Mouse (Mus musculus): ENCODE data around the gene Rps11.

Gene Rps11

GRCm38 (mm10) chr7:45139904-45140723 lies 15.9 kb upstream of the Rps11 start:
- H3K4me1 ChIP-seq (replicated peaks; ENCODE audit: low read depth, low read length): peaks cover 24% of the 10 kb centered on the region
- TF ChIP-seq POU5F1 (IDR thresholded peaks at IDR 0.05; ENCODE audit: borderline replicate concordance, low read length) (no peak), NANOG (IDR thresholded peaks at IDR 0.05; ENCODE audit: borderline replicate concordance, low read length) (no peak), CTCF (conservative IDR thresholded peaks at IDR 0.05; ENCODE audit: low read length) (no peak)
- peaks cover 23% of the 10 kb centered on the region for H3K27me3 ChIP-seq (ENCODE audit: insufficient read depth, low read length)
- peaks cover 48% of the 10 kb centered on the region for H3K36me3 ChIP-seq (ENCODE audit: insufficient read depth, low read length)
- no peak overlapping the region for H3K4me3 ChIP-seq (replicated peaks; ENCODE audit: low read length)
- H3K9me3 ChIP-seq (ENCODE audit: low read length): no peaks in the 10 kb centered on the region

DNA sequence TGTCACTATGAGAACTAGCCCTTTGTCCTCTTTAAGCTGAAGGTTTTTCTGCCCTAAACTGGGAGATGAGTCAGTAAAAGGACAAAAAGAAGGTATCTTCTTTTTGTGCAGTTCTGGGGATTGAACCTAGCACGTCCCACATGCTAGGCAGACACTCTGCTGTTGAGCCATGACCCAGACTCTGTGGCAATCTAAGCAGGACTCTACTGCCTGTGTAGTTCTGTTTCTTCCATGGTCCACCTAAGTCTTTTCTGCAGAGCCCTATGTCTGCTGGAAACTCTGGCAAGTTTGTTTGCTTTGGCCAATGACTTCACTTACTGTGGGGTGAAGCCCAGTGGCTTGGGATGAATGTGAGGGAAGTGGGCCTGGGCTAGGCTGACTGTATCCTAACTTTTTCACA lies 14.2 kb upstream of the Rps11 start:
- H3K27me3 ChIP-seq (ENCODE audit: insufficient read depth, low read length): peaks cover 23% of the 10 kb centered on the region
- H3K4me1 ChIP-seq (replicated peaks; ENCODE audit: low read depth, low read length): peaks cover 41% of the 10 kb centered on the region
- H3K9me3 ChIP-seq (ENCODE audit: low read length): no peaks in the 10 kb centered on the region
- H3K4me3 ChIP-seq (replicated peaks; ENCODE audit: low read length): no peak overlapping the region
- TF ChIP-seq CTCF (conservative IDR thresholded peaks at IDR 0.05; ENCODE audit: low read length) (no peak), POU5F1 (IDR thresholded peaks at IDR 0.05; ENCODE audit: borderline replicate concordance, low read length) (no peak), NANOG (IDR thresholded peaks at IDR 0.05; ENCODE audit: borderline replicate concordance, low read length) (no peak)
- peaks cover 31% of the 10 kb centered on the region for H3K36me3 ChIP-seq (ENCODE audit: insufficient read depth, low read length)

DNA sequence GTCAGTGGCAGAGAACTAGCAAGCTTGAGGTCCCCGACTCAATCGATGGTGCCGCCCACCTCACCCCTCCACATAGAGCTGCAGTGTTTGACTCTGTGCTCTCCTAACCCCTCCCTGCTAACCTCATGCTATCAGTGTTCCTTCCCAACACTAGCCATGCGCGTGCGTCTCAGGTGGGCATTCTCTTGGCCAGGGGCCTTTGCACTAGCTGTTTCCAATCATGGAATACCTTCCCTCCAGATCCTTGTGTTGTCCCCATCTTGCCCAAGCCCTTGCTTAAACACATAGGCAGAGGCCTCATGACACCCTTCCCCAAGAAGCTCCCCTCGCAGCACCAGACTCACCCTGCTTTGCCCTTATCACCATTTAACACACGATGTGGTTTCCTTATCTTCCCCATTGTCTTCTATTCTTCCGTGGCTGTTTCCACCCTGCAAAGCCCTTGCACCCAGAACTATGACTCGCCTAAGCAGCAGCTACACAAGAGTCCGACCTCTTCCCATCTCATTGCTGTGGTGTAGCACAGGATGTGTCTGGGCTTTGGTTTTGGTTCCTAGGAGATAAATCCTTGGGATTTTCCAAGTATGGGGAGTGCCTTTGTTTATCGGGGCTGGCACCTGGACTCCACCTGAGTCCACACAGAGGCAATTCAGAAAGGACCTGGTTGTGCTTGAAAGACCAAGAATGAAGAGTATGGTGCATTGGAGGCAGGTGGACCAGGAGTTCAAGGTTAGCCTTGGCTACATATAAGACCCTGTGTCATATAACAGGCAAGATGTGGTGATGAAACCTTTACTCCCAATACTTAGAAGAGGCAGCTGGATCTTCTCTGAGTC lies 13.2 kb upstream of the Rps11 start:
- H3K9me3 ChIP-seq (ENCODE audit: low read length): no peaks in the 10 kb centered on the region
- H3K36me3 ChIP-seq (ENCODE audit: insufficient read depth, low read length): peaks cover 21% of the 10 kb centered on the region
- H3K27me3 ChIP-seq (ENCODE audit: insufficient read depth, low read length): peaks cover 23% of the 10 kb centered on the region
- H3K4me3 ChIP-seq (replicated peaks; ENCODE audit: low read length): no peak overlapping the region
- H3K4me1 ChIP-seq (replicated peaks; ENCODE audit: low read depth, low read length): peaks cover 48% of the 10 kb centered on the region
- TF ChIP-seq CTCF (conservative IDR thresholded peaks at IDR 0.05; ENCODE audit: low read length): no peak
- no peak for TF ChIP-seq NANOG (IDR thresholded peaks at IDR 0.05; ENCODE audit: borderline replicate concordance, low read length)
- no peak for TF ChIP-seq POU5F1 (IDR thresholded peaks at IDR 0.05; ENCODE audit: borderline replicate concordance, low read length)

- TF ChIP-seq CTCF (conservative IDR thresholded peaks at IDR 0.05; ENCODE audit: low read length) (peak; percentile 89), POU5F1 (IDR thresholded peaks at IDR 0.05; ENCODE audit: borderline replicate concordance, low read length) (no peak), NANOG (IDR thresholded peaks at IDR 0.05; ENCODE audit: borderline replicate concordance, low read length) (no peak)
- Histone ChIP-seq H3K4me1 (replicated peaks; ENCODE audit: low read depth, low read length) (peaks cover 61% of the 10 kb centered on the region), H3K4me3 (replicated peaks; ENCODE audit: low read length) (peak within 1 kb of the TSS; percentile 66), H3K36me3 (ENCODE audit: insufficient read depth, low read length) (peaks cover 8% of the 10 kb centered on the region), H3K27me3 (ENCODE audit: insufficient read depth, low read length) (peaks cover 23% of the 10 kb centered on the region), H3K9me3 (ENCODE audit: low read length) (no peaks in the 10 kb centered on the region)
Measured at GRCm38 (mm10) chr7:45135993-45136567, 11.8 kb upstream of the Rps11 start, which contains the start of the genes Gm45713 and Flt3l. Gm45713 (minus strand) TSS chr7:45136231. Flt3l (minus strand) TSS chr7:45136432.

DNA sequence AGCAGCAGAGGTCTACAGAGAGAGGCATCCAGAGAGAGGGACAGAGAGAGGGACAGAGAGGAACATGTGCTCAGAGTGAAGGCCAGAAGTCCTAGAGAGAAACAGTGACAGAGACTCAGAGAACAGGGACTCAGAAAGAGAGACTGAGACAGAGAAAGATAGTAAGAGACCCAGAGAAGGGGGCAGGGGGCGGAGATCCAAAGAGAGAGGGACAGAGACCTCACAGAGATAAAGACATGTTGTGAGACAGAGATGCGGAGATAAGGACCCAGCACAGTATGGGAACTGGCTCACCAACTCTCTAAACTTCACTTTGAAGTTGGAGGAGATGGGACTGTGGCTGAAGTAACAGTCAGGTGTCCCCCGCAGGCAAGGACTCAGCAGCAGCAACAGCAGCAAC lies 11.1 kb upstream of the Rps11 start:
- no peaks in the 10 kb centered on the region for H3K9me3 ChIP-seq (ENCODE audit: low read length)
- TF ChIP-seq CTCF (conservative IDR thresholded peaks at IDR 0.05; ENCODE audit: low read length) (no peak), NANOG (IDR thresholded peaks at IDR 0.05; ENCODE audit: borderline replicate concordance, low read length) (no peak), POU5F1 (IDR thresholded peaks at IDR 0.05; ENCODE audit: borderline replicate concordance, low read length) (no peak)
- H3K27me3 ChIP-seq (ENCODE audit: insufficient read depth, low read length): peaks cover 23% of the 10 kb centered on the region
- peaks cover 69% of the 10 kb centered on the region for H3K4me1 ChIP-seq (replicated peaks; ENCODE audit: low read depth, low read length)
- no peak overlapping the region for H3K4me3 ChIP-seq (replicated peaks; ENCODE audit: low read length)
- peaks cover 2% of the 10 kb centered on the region for H3K36me3 ChIP-seq (ENCODE audit: insufficient read depth, low read length)

- no peak for TF ChIP-seq POU5F1 (IDR thresholded peaks at IDR 0.05; ENCODE audit: borderline replicate concordance, low read length)
- no peak for TF ChIP-seq CTCF (conservative IDR thresholded peaks at IDR 0.05; ENCODE audit: low read length)
- TF ChIP-seq NANOG (IDR thresholded peaks at IDR 0.05; ENCODE audit: borderline replicate concordance, low read length): no peak
- Histone ChIP-seq H3K36me3 (ENCODE audit: insufficient read depth, low read length) (no peaks in the 10 kb centered on the region), H3K27me3 (ENCODE audit: insufficient read depth, low read length) (peaks cover 23% of the 10 kb centered on the region), H3K9me3 (ENCODE audit: low read length) (no peaks in the 10 kb centered on the region), H3K4me1 (replicated peaks; ENCODE audit: low read depth, low read length) (peaks cover 73% of the 10 kb centered on the region), H3K4me3 (replicated peaks; ENCODE audit: low read length) (peak overlapping the region; percentile 32; the same call in 1 of the 2 replicates)
Measured at GRCm38 (mm10) chr7:45134544-45135026, 10.3 kb upstream of the Rps11 start.

DNA sequence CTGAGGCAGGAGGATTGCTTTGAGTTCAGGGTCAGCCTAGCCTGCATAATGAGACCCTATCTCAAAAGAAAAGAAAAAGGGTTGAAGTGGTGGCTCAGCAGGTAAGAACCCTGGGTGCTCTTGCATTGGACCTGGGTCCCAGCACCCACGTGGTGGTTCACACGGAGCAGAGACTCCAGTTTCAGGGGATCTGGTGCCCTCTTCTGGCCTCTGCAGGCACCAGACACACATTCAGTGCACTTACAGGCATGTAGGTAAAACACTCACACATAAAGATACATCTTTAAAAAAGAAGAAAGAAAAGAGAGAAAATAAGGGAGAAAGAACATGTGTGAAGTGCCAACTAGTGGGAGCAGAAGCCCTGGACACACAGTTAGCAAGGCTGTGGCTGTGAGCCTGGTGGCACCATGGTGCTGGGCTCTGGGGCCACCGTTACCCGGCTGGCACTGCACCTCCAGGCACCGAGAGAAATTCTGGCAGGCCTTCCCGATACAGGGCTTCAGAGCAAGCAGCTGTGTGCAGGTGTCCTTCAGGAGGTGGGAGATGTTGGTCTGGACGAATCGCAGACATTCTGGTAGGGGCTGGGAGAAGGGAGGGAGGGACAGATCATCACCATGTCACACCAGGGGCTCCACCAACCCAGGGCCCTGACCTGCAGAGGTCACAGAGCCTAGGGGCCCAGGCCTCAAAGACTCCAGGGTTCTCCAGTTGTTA lies 9.4 kb upstream of the Rps11 start:
- H3K27me3 ChIP-seq (ENCODE audit: insufficient read depth, low read length): peaks cover 23% of the 10 kb centered on the region
- no peak for TF ChIP-seq POU5F1 (IDR thresholded peaks at IDR 0.05; ENCODE audit: borderline replicate concordance, low read length)
- TF ChIP-seq CTCF (conservative IDR thresholded peaks at IDR 0.05; ENCODE audit: low read length): peak; percentile 41

More for the DNA sequence above, 9.4 kb upstream of the Rps11 start:
- peak overlapping the region; percentile 32; the same call in 1 of the 2 replicates for H3K4me3 ChIP-seq (replicated peaks; ENCODE audit: low read length)
- peaks cover 72% of the 10 kb centered on the region for H3K4me1 ChIP-seq (replicated peaks; ENCODE audit: low read depth, low read length)
- H3K9me3 ChIP-seq (ENCODE audit: low read length): no peaks in the 10 kb centered on the region
- H3K36me3 ChIP-seq (ENCODE audit: insufficient read depth, low read length): no peaks in the 10 kb centered on the region
